Mouse (Mus musculus) CH12.LX (cell line): ENCODE results near the gene Pnn. TPM values are rescaled to one million over a fixed set of nuclear protein-coding genes. Genes with fewer than 3 reads are reported as not detected.

Experiments
- DNase-seq: peaks from one replicate; pipeline ENCODE4 v3.0.0-alpha.2; 2013; ENCODE audit errors: extremely low read depth
- H3K27ac ChIP-seq: 2 replicates; pipeline ENCODE4 v1.5.1; 2012; ENCODE audit warnings: low read depth, mild to moderate bottlenecking, control low read depth, moderate library complexity; ENCODE audit not compliant: insufficient read depth
- H3K27me3 ChIP-seq: replicated peaks from 2 replicates; pipeline ENCODE3; 2012; ENCODE audit warnings: inconsistent platforms
- H3K36me3 ChIP-seq, 2 experiments: replicated peaks in 1 of 2; 2 replicates each; pipeline versions ENCODE3 to v1.6.1; 2012; ENCODE audit warnings: inconsistent platforms in 1 of 2, low read length in 1 of 2, mild to moderate bottlenecking in 1 of 2, mixed read lengths in 1 of 2, moderate library complexity in 1 of 2; ENCODE audit not compliant: control insufficient read depth in 1 of 2, insufficient read depth in 1 of 2
- H3K4me1 ChIP-seq, 2 experiments: 2 replicates each; pipeline ENCODE4 v1.6.1; 2012; ENCODE audit warnings: inconsistent platforms in 1 of 2, moderate library complexity in 1 of 2; ENCODE audit not compliant: insufficient read depth in 2 of 2, control insufficient read depth in 1 of 2
- H3K4me2 ChIP-seq: 2 replicates; pipeline ENCODE4 v1.6.1; 2012; ENCODE audit warnings: low read depth, mild to moderate bottlenecking, control low read depth; ENCODE audit not compliant: poor library complexity, insufficient read depth, severe bottlenecking
- H3K4me3 ChIP-seq, 3 experiments: fragments of 150-350 bp in 1 of 3; sonication (generic) in 1 of 3; replicated peaks in 1 of 3; 2 replicates each; pipeline versions ENCODE3 to v1.5.1; 2011 to 2012; ENCODE audit warnings: low read depth in 2 of 3, low read length in 2 of 3, mild to moderate bottlenecking in 2 of 3, moderate library complexity in 2 of 3, control low read depth in 1 of 3, improper control_type of control experiment in 1 of 3, inconsistent platforms in 1 of 3, mixed read lengths in 1 of 3; ENCODE audit not compliant: poor library complexity in 1 of 3
- H3K79me2 ChIP-seq: replicated peaks from 2 replicates; pipeline ENCODE4 v1.6.1; 2012; ENCODE audit warnings: mild to moderate bottlenecking, moderate library complexity; ENCODE audit not compliant: control insufficient read depth, poor library complexity, insufficient read depth, severe bottlenecking; ENCODE audit errors: extremely low read depth
- H3K9ac ChIP-seq: 2 replicates; pipeline ENCODE4 v1.6.1; 2012; ENCODE audit warnings: low read depth, mild to moderate bottlenecking, control low read depth, moderate library complexity; ENCODE audit not compliant: insufficient read depth
- H3K9me3 ChIP-seq: replicated peaks from 2 replicates; pipeline ENCODE3; 2012; ENCODE audit warnings: low read length, inconsistent platforms, mixed read lengths
- CHD2 ChIP-seq: IDR thresholded peaks from 2 replicates; pipeline ENCODE4 v1.6.1; 2011; ENCODE audit warnings: low read length, improper control_type of control experiment
- ELF1 ChIP-seq: IDR thresholded peaks from 2 replicates; pipeline ENCODE4 v1.6.1; 2014; ENCODE audit warnings: low read depth, mild to moderate bottlenecking, inconsistent platforms, low read length, improper control_type of control experiment
- IRF4 ChIP-seq: IDR thresholded peaks from 2 replicates; pipeline ENCODE4 v1.6.1; 2014; ENCODE audit warnings: low read depth, mild to moderate bottlenecking, inconsistent platforms, low read length, improper control_type of control experiment
- KAT2A ChIP-seq: IDR thresholded peaks from 2 replicates; pipeline ENCODE4 v1.6.1; 2012; ENCODE audit warnings: low read length, improper control_type of control experiment, inconsistent platforms; ENCODE audit not compliant: insufficient replicate concordance
- MAFK ChIP-seq: IDR thresholded peaks from 2 replicates; pipeline ENCODE4 v1.6.1; 2011; ENCODE audit warnings: low read length, improper control_type of control experiment; ENCODE audit not compliant: insufficient replicate concordance
- MXI1 ChIP-seq: IDR thresholded peaks from 2 replicates; pipeline ENCODE4 v1.6.1; 2011; ENCODE audit warnings: mild to moderate bottlenecking, low read depth, low read length, improper control_type of control experiment
- MYC ChIP-seq: IDR thresholded peaks from 2 replicates; pipeline ENCODE4 v1.6.1; 2011; ENCODE audit warnings: low read depth, mild to moderate bottlenecking, improper control_type of control experiment, low read length
- NELFE ChIP-seq: IDR thresholded peaks from 2 replicates; pipeline ENCODE4 v1.6.1; 2011; ENCODE audit warnings: low read depth, low read length, improper control_type of control experiment
- NRF1 ChIP-seq: IDR thresholded peaks from 2 replicates; pipeline ENCODE4 v1.6.1; 2014; ENCODE audit warnings: low read depth, mild to moderate bottlenecking, inconsistent platforms, low read length, improper control_type of control experiment, moderate library complexity
- PAX5 ChIP-seq: IDR thresholded peaks from 2 replicates; pipeline ENCODE4 v1.6.1; 2012; ENCODE audit warnings: low read length, inconsistent platforms, mixed read lengths
- POLR2A ChIP-seq: IDR thresholded peaks from 2 replicates; pipeline ENCODE4 v1.6.1; 2011; ENCODE audit warnings: low read depth, mild to moderate bottlenecking, improper control_type of control experiment, low read length
- POLR2AphosphoS2 ChIP-seq: IDR thresholded peaks from 2 replicates; pipeline ENCODE4 v1.6.1; 2011; ENCODE audit warnings: low read depth, low read length, improper control_type of control experiment
- SIN3A ChIP-seq: IDR thresholded peaks from 2 replicates; pipeline ENCODE4 v1.6.1; 2012; ENCODE audit warnings: low read length, improper control_type of control experiment, inconsistent platforms
- SMC3 ChIP-seq: IDR thresholded peaks from 2 replicates; pipeline ENCODE4 v1.6.1; 2011; ENCODE audit warnings: low read depth, low read length, improper control_type of control experiment
- TCF12 ChIP-seq: IDR thresholded peaks from 2 replicates; pipeline ENCODE4 v1.6.1; 2014; ENCODE audit warnings: low read depth, mild to moderate bottlenecking, inconsistent platforms, low read length, improper control_type of control experiment
- UBTF ChIP-seq: IDR thresholded peaks from 2 replicates; pipeline ENCODE4 v1.6.1; 2012; ENCODE audit warnings: low read depth, mild to moderate bottlenecking, inconsistent platforms, low read length, improper control_type of control experiment, moderate library complexity
- ZC3H11A ChIP-seq: IDR thresholded peaks from 2 replicates; pipeline ENCODE4 v1.6.1; 2012; ENCODE audit warnings: low read depth, mild to moderate bottlenecking, inconsistent platforms, low read length, improper control_type of control experiment
- dilution Hi-C: fragments of 300-500 bp; cut with MboI; formaldehyde crosslinking; loops from 2 replicates; pipeline ENCODE4 v1.14.3; 2020; ENCODE audit warnings: low sequenced_read_pairs; ENCODE audit not compliant: extremely low pct_unique_long_range_greater_than_20kb, extremely low pct_ligation_motif_present
- in situ Hi-C: fragments of 300-500 bp; cut with MboI; formaldehyde crosslinking; loops from 3 replicates; pipeline ENCODE4 v1.14.3; 2019; ENCODE audit warnings: low sequenced_read_pairs, low pct_ligation_motif_present, low pct_unique_long_range_greater_than_20kb, mixed read lengths
- polyA plus RNA-seq: library from polyadenylated mRNA; unstranded; fragments of >175 nt; gene quantifications from 2 replicates; pipeline ENCODE4 v1.2.1, GENCODE M21; 2012; ENCODE audit warnings: low read depth; ENCODE audit not compliant: insufficient read length
- total RNA-seq, 2 experiments: library from RNA; depleted of rRNA; stranded (reverse); fragments of 300-350 nt in 1 of 2; fragments of >200 nt in 1 of 2; gene quantifications; 2 replicates each; pipeline ENCODE4 v1.2.3; 2012 to 2014

Pnn gene
- total and polyA plus RNA-seq, 3 experiments: 31.9 to 132 (median 33.6) TPM

DNA sequence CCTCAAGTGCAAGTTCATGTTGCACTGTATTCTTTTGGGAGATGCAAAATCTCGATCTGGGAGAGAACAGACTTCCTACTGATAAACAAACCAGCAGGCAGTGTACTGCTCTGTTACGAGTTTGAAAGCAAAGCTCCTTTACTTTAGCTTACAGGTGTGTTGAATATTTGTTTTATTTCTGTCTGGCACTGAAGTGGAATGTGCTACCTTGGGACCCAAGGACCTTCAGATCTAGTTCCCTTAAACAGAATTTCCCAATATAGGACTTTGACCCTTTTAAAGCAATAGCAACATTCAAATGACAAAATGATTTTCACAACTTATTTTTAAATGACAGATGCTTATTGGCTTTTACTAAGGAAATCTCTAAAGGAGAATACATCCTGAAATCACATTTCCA lies 26.9 kb downstream of the Pnn start:
- no peak for DNase-seq
- Histone ChIP-seq H3K79me2 (no peaks in the 10 kb centered on the region), H3K4me2 (no peak overlapping the region), H3K27me3 (no peaks in the 10 kb centered on the region), H3K4me3 (no peak overlapping the region), H3K36me3 (no peaks in the 10 kb centered on the region), H3K4me1 (no peaks in the 10 kb centered on the region), H3K27ac (no peak overlapping the region), H3K9ac (no peak overlapping the region), H3K9me3 (no peaks in the 10 kb centered on the region)
- in situ Hi-C loops (no loop called here), dilution Hi-C loops (no loop called here)
- TF ChIP-seq POLR2AphosphoS2 (no peak), ELF1 (no peak), CHD2 (no peak), SIN3A (no peak), NELFE (no peak), UBTF (no peak), TCF12 (no peak), MAFK (no peak), POLR2A (no peak), SMC3 (no peak)

DNA sequence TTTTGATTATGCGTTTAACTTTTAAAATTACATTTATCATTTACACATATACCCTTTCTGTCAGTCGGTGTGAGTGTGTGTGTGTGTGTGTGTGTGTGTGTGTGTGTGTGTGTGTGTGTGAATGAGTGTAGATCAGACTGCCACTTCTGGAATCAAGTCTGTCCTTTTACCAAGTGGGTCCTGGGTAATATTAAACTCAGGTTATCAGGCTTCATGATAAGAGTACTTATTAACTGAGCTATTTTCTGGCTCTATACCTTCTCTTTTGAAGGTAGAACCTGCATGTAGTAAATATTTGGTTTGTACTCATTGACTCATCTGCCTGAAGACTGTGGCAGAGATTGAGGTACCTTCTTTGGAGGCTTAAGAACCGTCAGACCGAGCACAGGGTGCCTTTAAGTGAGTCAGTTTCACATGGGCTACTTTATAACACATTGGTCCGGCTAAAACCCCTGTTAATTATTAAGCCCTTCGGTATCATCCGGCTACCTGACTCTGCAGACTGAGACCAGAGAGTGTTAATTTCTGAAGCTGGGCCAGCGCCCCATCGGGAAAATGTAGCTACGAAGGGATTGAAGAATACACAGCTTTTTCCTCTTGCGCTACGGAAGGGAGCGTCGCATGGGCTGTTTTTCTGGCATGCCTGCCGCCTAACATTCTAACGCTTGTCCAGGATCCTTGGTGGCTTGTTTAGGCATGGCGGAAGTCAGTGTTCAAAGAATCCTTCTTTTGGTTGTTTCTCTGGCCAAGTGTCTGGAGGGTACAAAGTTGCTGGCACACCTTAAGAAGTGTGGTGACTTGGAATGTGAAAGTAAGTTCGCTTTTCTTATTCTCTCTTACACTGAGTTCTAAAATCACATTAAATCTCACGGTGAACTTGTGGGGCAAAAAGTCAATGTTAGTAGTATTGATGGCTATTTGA lies 28.7 kb downstream of the Pnn start, which contains the start of gene Mia2:
Mia2 (plus strand) TSS at position 696 of the 922 bp plus-strand sequence.
- Histone ChIP-seq H3K4me1 (no peaks in the 10 kb centered on the region), H3K27me3 (no peaks in the 10 kb centered on the region), H3K9ac (no peak within 1 kb of the TSS), H3K36me3 (no peaks in the 10 kb centered on the region), H3K9me3 (no peaks in the 10 kb centered on the region), H3K4me2 (no peak within 1 kb of the TSS), H3K27ac (no peak within 1 kb of the TSS), H3K79me2 (no peaks in the 10 kb centered on the region), H3K4me3 (no peak within 1 kb of the TSS)
- TF ChIP-seq KAT2A: no peak
- no peak for TF ChIP-seq NRF1
- no peak for TF ChIP-seq IRF4
- no peak for TF ChIP-seq MYC
- TF ChIP-seq MXI1: no peak
- TF ChIP-seq PAX5: no peak
- TF ChIP-seq ZC3H11A: no peak
- dilution Hi-C loops (no loop called here), in situ Hi-C loops (no loop called here)
- DNase-seq: no peak
